Mouse (Mus musculus) hematopoietic stem cell, adult 5-6 weeks (primary cell): ENCODE measurements at regions not wholly inside any gene's neighbourhood (a gene's known extent, or its start where the extent isn't known, plus 50 kb on each side); places are given as distances from the start of the nearest gene placed in this dataset.

Experiments
- ATAC-seq, 2 experiments: fragments of 125-278 bp in 1 of 2; replicated peaks in 1 of 2; 2 replicates each; pipeline ENCODE4 v1.8.0; 2016 to 2017; ENCODE audit warnings: inconsistent platforms in 2 of 2, mild to moderate bottlenecking in 2 of 2, moderate number of reproducible peaks in 2 of 2, low read depth in 1 of 2, moderate TSS enrichment in 1 of 2; ENCODE audit not compliant: low FRiP score in 2 of 2, poor library complexity in 2 of 2, severe bottlenecking in 2 of 2, insufficient read depth in 1 of 2, low TSS enrichment in 1 of 2

DNA sequence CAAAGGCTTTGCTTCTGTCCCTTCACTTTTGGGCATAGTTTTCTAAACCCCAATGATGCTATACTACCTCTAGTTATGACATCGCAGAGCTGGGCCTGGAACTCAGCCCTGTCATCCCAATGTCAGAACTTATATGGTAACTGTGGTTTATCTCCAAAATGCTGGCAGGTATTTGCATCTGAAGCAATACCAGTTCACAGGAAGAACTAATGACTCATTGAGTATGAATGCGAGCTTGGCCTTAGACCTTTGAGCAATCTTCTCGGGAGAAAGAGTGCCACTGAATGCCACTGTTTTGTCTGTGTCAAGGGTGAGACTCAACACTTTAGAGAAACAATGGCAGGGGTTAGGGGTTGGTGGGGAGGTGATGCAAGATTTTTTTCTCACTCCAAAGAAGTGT, 86.6 kb upstream of the Ptprk start:
- ATAC-seq = no peak

DNA sequence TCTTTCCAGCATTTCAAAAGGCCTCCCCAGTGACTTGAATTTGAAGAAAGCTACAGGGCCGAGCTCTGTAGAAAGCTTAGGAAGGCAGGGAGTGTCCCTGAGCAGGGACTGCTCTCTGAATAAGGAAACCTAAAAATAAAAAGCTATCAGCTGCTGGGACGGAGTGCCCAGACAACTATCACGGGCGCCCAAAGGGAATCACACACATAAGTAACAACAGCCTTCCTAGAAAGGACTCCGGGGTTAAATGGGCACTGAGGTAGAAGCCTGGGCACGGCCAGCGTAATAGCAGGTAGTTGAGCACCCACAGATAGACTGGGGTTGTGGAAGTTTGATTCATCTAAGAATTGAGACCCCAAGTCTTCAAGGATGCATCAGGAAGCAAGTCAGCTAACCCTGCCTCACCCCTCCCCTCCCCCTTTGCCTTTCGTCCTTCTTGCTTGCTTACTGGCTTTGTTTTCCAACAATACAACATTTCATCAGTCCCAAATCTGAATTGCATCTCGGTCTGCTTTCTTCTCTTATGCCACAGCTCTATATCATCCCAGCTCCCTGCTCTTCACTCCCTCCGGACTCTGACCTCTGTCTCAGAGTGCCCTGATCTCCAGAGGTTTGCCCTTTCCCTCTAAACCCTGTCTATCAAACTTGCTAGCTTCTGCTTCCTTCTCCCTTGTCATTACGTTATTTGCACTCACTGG, 84.1 kb upstream of the Ptprk start:
- no peak for ATAC-seq

DNA sequence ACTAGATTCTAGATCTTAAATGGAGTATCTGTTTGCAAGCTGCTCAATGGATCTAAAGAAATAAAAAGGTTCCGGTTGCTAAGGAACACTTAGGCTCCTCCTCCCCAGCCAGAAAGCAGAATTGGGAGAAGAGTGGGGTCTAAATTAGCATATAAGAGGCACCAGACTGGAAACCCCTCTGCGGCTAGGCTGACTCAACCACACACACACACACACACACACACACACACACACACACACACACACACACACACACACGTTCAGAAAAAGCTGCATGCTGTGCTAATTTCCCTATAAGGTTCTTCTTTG, 83.6 kb upstream of the Ptprk start:
- no peak for ATAC-seq

DNA sequence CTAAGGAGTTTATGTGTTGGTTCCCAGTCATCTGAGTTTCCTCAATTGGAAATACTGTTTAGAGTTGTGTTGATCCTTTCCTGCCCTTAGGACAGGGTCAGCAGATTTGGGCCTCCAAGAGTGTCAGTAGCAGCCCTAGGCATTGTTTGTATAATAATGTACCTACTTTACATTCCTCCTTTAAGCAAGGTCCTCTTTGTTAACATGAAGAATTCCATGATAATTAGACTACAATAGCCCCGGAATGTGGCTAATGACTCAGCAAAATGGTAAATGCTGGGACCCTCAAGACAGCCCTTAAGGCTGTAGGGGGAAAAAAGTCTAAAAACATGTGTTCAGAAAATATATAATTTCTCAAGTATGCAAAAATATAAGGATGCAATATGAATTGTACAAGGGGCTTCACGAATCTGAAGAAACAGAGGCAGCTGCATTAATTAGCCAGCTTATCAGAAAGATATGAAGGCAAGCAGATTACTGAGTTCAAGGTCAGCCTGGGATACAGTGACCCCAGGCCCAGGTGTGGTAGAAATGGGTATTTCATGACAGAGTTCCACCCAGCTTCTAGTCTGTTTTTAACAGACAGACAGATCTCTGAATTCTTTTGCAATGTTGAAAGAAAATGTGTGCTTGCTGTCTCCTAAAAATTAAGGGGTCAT, 80.1 kb upstream of the Ptprk start:
- ATAC-seq = no peak

DNA sequence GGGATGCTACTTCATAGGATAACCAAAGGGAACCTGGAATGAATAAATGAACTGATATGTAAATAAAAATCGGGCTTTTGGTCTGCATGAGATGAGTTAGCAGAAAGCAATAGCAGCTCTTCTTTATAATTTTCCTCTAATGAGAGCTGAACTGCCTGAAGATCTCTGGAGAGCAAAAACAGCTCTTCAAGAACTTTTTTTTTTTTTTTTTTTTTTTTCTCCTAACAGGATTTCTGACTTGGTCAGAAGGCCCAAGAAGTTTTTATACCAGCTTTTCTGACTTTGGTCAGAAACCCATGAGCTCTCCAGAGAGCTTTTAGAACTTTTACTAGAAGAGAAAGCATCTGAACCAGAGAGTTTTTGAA, 79.6 kb upstream of the Ptprk start:
- no peak for ATAC-seq

DNA sequence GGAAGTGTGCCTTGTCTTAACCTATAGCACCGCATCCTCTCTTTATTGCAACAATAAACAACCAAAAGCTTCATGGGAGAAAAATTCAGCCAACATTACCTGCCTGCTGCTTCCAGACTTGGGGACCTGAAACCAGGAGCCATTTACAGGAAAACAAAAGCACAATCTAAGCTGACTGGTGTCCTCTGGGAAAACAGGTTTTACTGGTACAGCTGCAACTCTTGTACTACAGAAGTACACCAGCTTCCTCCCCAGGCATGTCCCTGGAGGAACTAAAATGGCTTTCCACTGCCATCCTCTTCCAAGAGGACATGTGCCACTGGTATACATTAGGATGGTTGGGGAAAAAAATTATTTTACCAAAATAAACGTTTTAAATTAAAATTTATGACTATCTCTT, 63.9 kb upstream of the Ptprk start:
- ATAC-seq = no peak

DNA sequence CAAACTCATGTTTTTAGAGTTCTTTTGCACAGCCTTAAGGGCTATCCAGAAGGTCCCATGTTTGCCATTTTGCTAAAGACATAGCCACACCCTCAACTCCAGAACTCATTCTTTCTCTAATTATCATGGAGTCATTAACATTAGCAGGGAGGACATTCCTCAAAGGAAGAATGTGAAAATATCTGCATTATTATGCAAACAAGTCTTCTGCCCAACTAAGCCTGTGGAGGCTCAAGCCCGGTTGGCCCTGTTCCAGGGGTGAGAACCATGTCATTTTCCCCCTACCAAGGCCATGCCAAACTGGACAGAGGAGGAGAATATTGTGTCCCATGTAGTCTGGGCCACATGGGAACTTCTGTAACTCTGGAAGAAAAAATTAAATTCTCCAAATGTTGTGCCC, 62.5 kb upstream of the Ptprk start:
- ATAC-seq = no peak

DNA sequence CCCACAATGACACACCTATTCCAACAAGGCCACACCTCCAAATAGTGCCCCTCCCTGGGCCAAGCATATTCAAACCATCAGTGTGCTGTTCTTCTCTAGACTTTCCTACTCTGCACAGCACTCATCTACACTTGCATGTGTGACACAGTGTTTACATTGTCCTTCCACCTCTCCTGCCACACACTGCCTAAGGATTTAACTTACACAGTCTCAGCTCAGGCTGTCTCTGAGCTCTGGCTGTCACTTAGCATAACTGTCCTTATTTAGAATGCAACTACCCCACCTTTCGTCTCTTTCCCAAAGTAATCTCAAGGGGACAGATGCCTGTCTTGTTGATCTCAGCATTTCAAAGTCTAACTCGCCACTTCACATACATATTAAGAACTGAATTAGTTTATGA, 61.2 kb upstream of the Ptprk start:
- no peak for ATAC-seq

DNA sequence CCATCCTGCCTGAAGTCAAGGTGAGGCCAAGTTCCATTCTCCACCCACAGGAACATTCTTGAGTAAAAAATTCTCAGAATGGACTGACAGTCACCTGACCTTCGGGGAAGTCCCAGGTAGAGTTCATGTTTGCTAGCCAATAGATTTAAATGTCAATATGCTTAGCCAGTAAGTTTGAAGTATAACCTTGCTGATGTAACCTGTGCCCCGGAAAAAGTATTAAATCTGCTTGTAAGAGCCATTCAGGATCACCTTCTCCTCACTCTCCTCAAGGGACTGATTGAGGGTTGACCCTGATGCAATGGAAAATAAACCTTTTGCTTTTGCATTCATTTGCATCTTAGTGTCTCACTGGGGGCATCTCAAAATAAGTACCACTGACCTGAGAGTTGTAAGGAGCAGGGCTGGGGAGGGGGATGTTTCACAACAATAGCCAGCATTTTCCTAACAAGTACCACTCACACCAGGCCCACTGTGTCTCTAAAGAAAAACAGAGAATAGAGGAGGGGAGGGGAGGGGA, 60.3 kb upstream of the Ptprk start:
- ATAC-seq = no peak
